Mouse (Mus musculus): Measurements from ENCODE around the gene Rwdd3. TPM values are rescaled to one million over a fixed set of nuclear protein-coding genes. Genes with fewer than 3 reads are reported as not detected.

The Rwdd3 gene
- polyA plus RNA-seq, 1 experiment from 2014 or later = 3.4 TPM

- no peak for ATAC-seq (replicated peaks; ENCODE audit: insufficient number of reproducible peaks, insufficient read depth, low FRiP score, low read depth)
- no peak overlapping the region for H3K4me3 ChIP-seq
- H3K27ac ChIP-seq = no peak overlapping the region
- H3K9ac ChIP-seq = no peak overlapping the region
- H3K9me3 ChIP-seq (replicated peaks) = no peaks in the 10 kb centered on the region
- no peaks in the 10 kb centered on the region for H3K36me3 ChIP-seq
- no peak overlapping the region for H3K4me2 ChIP-seq
- 71% methylated on average over 10 of the region's 10 CpGs for WGBS
- no peaks in the 10 kb centered on the region; the same call in 1 of the 2 replicates for H3K4me1 ChIP-seq (replicated peaks)
- no peaks in the 10 kb centered on the region for H3K27me3 ChIP-seq
Measured at GRCm38 (mm10) chr3:121159566-121159965, 11.9 kb downstream of the Rwdd3 start.

GRCm38 (mm10) chr3:121158901-121159351 is 12.6 kb downstream of the Rwdd3 start:
- Histone ChIP-seq H3K4me3 (no peak overlapping the region), H3K4me1 (replicated peaks) (no peaks in the 10 kb centered on the region; the same call in 1 of the 2 replicates), H3K9me3 (replicated peaks) (no peaks in the 10 kb centered on the region), H3K4me2 (no peak overlapping the region), H3K9ac (no peak overlapping the region), H3K27me3 (no peaks in the 10 kb centered on the region), H3K36me3 (no peaks in the 10 kb centered on the region), H3K27ac (no peak overlapping the region)
- no peak for ATAC-seq (replicated peaks; ENCODE audit: insufficient number of reproducible peaks, insufficient read depth, low FRiP score, low read depth)
- 88% methylated on average over 16 of the region's 16 CpGs for WGBS

GRCm38 (mm10) chr3:121157546-121158330 is 13.8 kb downstream of the Rwdd3 start:
- Histone ChIP-seq H3K36me3 (no peaks in the 10 kb centered on the region), H3K4me3 (no peak overlapping the region), H3K4me2 (no peak overlapping the region), H3K27ac (no peak overlapping the region), H3K9ac (no peak overlapping the region), H3K27me3 (no peaks in the 10 kb centered on the region), H3K4me1 (replicated peaks) (no peaks in the 10 kb centered on the region; the same call in 1 of the 2 replicates), H3K9me3 (replicated peaks) (no peaks in the 10 kb centered on the region)
- no peak for ATAC-seq (replicated peaks; ENCODE audit: insufficient number of reproducible peaks, insufficient read depth, low FRiP score, low read depth)
- 75% methylated on average over 10 of the region's 10 CpGs for WGBS

- WGBS = 77% methylated on average over 11 of the region's 11 CpGs
- no peak for ATAC-seq (replicated peaks; ENCODE audit: insufficient number of reproducible peaks, insufficient read depth, low FRiP score, low read depth)
Measured at GRCm38 (mm10) chr3:121156451-121157186, 14.9 kb downstream of the Rwdd3 start.

GRCm38 (mm10) chr3:121156043-121156442 is 15.5 kb downstream of the Rwdd3 start:
- Histone ChIP-seq H3K9ac (no peak overlapping the region), H3K27ac (no peak overlapping the region), H3K36me3 (no peaks in the 10 kb centered on the region), H3K9me3 (replicated peaks) (no peaks in the 10 kb centered on the region), H3K4me3 (no peak overlapping the region), H3K27me3 (no peaks in the 10 kb centered on the region), H3K4me1 (replicated peaks) (no peaks in the 10 kb centered on the region; the same call in 1 of the 2 replicates), H3K4me2 (no peak overlapping the region)
- ATAC-seq (replicated peaks; ENCODE audit: insufficient number of reproducible peaks, insufficient read depth, low FRiP score, low read depth) = no peak
- WGBS = 56% methylated on average over 7 of the region's 7 CpGs

More at GRCm38 (mm10) chr3:121156451-121157186, 14.9 kb downstream of the Rwdd3 start:
- no peak overlapping the region for H3K27ac ChIP-seq
- no peak overlapping the region for H3K9ac ChIP-seq
- no peak overlapping the region for H3K4me2 ChIP-seq
- no peaks in the 10 kb centered on the region for H3K27me3 ChIP-seq
- no peaks in the 10 kb centered on the region for H3K36me3 ChIP-seq
- H3K4me3 ChIP-seq = no peak overlapping the region
- no peaks in the 10 kb centered on the region; the same call in 1 of the 2 replicates for H3K4me1 ChIP-seq (replicated peaks)
- H3K9me3 ChIP-seq (replicated peaks) = no peaks in the 10 kb centered on the region

GRCm38 (mm10) chr3:121133937-121134336 is 37.6 kb downstream of the Rwdd3 start:
- no peaks in the 10 kb centered on the region for H3K27me3 ChIP-seq
- no peak overlapping the region for H3K4me2 ChIP-seq
- WGBS = 71% methylated on average over 11 of the region's 11 CpGs
- ATAC-seq (replicated peaks; ENCODE audit: insufficient number of reproducible peaks, insufficient read depth, low FRiP score, low read depth) = no peak
- no peaks in the 10 kb centered on the region for H3K36me3 ChIP-seq
- H3K4me1 ChIP-seq (replicated peaks) = no peaks in the 10 kb centered on the region
- no peaks in the 10 kb centered on the region for H3K9me3 ChIP-seq (replicated peaks)
- no peak overlapping the region for H3K9ac ChIP-seq
- H3K4me3 ChIP-seq = no peak overlapping the region
- no peak overlapping the region for H3K27ac ChIP-seq

- Histone ChIP-seq H3K9me3 (replicated peaks) (no peaks in the 10 kb centered on the region), H3K27me3 (no peaks in the 10 kb centered on the region), H3K4me1 (replicated peaks) (no peaks in the 10 kb centered on the region), H3K9ac (no peak overlapping the region), H3K4me3 (no peak overlapping the region), H3K36me3 (no peaks in the 10 kb centered on the region), H3K4me2 (no peak overlapping the region), H3K27ac (no peak overlapping the region)
- 71% methylated on average over 5 of the region's 5 CpGs for WGBS
- ATAC-seq (replicated peaks; ENCODE audit: insufficient number of reproducible peaks, insufficient read depth, low FRiP score, low read depth) = no peak
Measured at GRCm38 (mm10) chr3:121133039-121133438, 38.5 kb downstream of the Rwdd3 start.

- Histone ChIP-seq H3K9me3 (replicated peaks) (no peaks in the 10 kb centered on the region), H3K9ac (no peak overlapping the region), H3K27me3 (no peaks in the 10 kb centered on the region), H3K4me2 (no peak overlapping the region), H3K27ac (no peak overlapping the region), H3K4me1 (replicated peaks) (no peaks in the 10 kb centered on the region), H3K36me3 (no peaks in the 10 kb centered on the region), H3K4me3 (no peak overlapping the region)
- no peak for ATAC-seq (replicated peaks; ENCODE audit: insufficient number of reproducible peaks, insufficient read depth, low FRiP score, low read depth)
- WGBS = 80% methylated on average over 2 of the region's 2 CpGs
Measured at GRCm38 (mm10) chr3:121127171-121127570, 44.3 kb downstream of the Rwdd3 start.

- no peak overlapping the region for H3K4me3 ChIP-seq
- H3K4me1 ChIP-seq (replicated peaks) = no peaks in the 10 kb centered on the region
- no peak for ATAC-seq (replicated peaks; ENCODE audit: insufficient number of reproducible peaks, insufficient read depth, low FRiP score, low read depth)
- no peak overlapping the region for H3K27ac ChIP-seq
- no peaks in the 10 kb centered on the region for H3K27me3 ChIP-seq
- H3K9ac ChIP-seq = no peak overlapping the region
- 72% methylated on average over 5 of the region's 5 CpGs for WGBS
- H3K4me2 ChIP-seq = no peak overlapping the region
- no peaks in the 10 kb centered on the region for H3K9me3 ChIP-seq (replicated peaks)
- no peaks in the 10 kb centered on the region for H3K36me3 ChIP-seq
Measured at GRCm38 (mm10) chr3:121126476-121126875, 45.0 kb downstream of the Rwdd3 start.

- ATAC-seq (replicated peaks; ENCODE audit: insufficient number of reproducible peaks, insufficient read depth, low FRiP score, low read depth) = no peak
- no peaks in the 10 kb centered on the region for H3K4me1 ChIP-seq (replicated peaks)
- no peak overlapping the region for H3K4me3 ChIP-seq
- no peak overlapping the region for H3K9ac ChIP-seq
- H3K36me3 ChIP-seq = no peaks in the 10 kb centered on the region
- H3K27me3 ChIP-seq = no peaks in the 10 kb centered on the region
- 86% methylated on average over 5 of the region's 5 CpGs for WGBS
- H3K4me2 ChIP-seq = no peak overlapping the region
- H3K9me3 ChIP-seq (replicated peaks) = no peaks in the 10 kb centered on the region
- H3K27ac ChIP-seq = no peak overlapping the region
Measured at GRCm38 (mm10) chr3:121121072-121121471, 50.4 kb downstream of the Rwdd3 start.

- no peak overlapping the region for H3K4me2 ChIP-seq
- H3K4me1 ChIP-seq (replicated peaks) = no peaks in the 10 kb centered on the region
- WGBS = 68% methylated on average over 13 of the region's 13 CpGs
- no peak overlapping the region for H3K4me3 ChIP-seq
- H3K27ac ChIP-seq = no peak overlapping the region
- H3K9ac ChIP-seq = no peak overlapping the region
- H3K9me3 ChIP-seq (replicated peaks) = no peaks in the 10 kb centered on the region
- H3K27me3 ChIP-seq = no peaks in the 10 kb centered on the region
- H3K36me3 ChIP-seq = no peaks in the 10 kb centered on the region
- no peak for ATAC-seq (replicated peaks; ENCODE audit: insufficient number of reproducible peaks, insufficient read depth, low FRiP score, low read depth)
Measured at GRCm38 (mm10) chr3:121116590-121116989, 54.9 kb downstream of the Rwdd3 start.

All from heart, embryonic 15.5 days (tissue).